Mouse (Mus musculus): ENCODE measurements at regions not wholly inside any gene's neighbourhood (a gene's known extent, or its start where the extent isn't known, plus 50 kb on each side); places are given as distances from the start of the nearest gene placed in this dataset.
"Not testable (repeated sequence)": the region's sequence is repeated elsewhere in the genome, so short reads cannot be mapped to it uniquely, and the experiment has no call there.

DNA sequence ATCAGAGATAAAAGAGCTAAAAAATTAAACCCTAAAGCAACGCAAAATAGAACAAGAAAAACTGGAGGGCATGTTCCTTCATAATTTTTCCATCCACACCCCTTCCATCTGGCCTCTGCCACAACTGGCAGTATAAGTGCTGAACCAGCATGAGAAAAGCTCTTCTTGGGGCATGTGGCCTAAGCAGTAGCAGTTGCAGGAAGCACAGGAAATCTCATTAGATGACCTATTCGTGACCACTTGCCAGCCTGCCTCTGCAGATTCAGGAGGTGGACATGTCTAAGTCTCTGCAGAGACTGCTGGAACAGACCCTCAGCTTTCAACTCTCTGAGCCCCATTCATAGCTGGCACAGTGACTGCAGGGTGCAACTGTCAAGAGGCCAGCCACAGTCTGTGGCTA lies 116.5 kb upstream of the Teddm2 start:
- DNase-seq (ENCODE audit: extremely low read depth, low read depth, low spot score): no peak

DNA sequence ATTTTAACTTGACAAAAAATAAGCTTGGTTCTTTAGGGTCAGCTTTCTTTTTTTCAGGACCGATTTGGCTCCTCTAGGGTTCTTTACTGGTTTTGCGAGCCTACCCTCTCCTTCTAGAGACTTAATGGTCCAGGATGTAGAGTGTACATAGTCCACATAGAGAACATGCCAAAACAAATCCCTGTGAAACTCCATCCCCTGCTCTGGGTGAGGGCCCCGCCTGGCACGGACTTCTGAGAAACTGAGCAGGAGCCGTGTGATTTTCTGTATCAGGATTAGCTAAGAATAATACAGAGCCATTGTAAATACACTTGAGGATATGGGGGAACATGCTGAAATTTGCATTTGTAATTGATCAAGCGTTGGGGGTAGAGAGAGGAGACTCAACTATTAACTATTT lies 118.2 kb upstream of the Teddm2 start:
- DNase-seq (ENCODE audit: extremely low read depth, low read depth, low spot score): no peak

DNA sequence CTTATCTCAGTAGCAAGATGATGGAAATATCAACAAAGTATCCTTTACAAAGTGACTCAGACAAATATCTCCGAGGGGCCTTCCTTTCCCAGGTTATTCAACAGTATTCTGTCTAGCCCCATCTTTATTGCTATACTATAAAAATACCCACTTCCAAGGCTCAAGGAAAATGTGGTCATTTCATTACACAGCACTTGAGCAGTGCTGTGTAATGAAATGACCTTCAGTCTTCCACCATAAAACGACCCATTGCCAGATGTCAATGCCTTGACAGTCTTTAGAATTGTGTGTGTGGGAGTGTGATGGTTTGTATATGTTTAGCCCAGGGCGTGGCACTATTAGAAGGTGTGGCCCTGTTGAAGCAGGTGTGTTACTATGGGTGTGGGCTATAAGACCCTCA lies 124.3 kb upstream of the Teddm2 start:
- no peak for DNase-seq (ENCODE audit: extremely low read depth, low read depth, low spot score)

DNA sequence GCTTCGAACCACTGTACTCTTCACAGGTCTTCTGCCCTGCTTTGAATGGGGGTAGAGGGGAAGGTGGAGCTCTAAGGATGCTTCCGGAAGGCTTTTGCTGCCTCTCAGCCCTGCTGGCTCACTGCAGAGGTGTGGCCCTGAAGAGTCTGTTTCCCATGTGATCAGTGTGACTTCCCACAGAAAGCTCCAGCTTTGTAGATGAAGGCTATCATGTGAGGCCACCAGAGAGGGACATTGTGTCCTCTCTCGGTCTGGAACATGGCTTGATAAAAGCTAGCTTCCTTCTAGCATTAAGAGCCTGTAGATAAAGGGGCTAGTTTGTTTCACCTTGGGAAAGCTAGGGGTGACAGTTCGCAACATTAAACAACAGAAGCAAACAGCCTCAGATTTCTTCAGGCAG lies 127.3 kb upstream of the Teddm2 start:
- DNase-seq (ENCODE audit: extremely low read depth, low read depth, low spot score): no peak

DNA sequence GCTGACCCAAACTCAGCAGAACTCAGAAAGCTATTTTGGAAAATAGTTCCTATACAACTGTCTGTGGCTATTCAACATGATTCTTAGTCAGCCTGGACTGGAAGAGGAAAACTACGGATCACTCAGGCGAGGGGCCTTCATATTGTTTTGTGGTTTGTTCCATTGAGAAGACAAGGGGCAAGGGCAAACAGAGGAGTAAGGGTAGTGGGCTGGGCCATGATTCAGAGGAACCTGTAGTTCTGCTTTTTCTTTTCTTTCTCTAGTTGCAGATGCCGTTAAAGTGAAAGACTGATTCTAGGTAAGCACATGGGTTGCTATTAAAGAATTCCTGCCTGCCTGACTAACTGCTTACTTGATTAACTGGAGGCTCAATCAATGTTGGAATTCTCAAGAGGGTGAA lies 129.8 kb upstream of the Teddm2 start:
- no peak for DNase-seq (ENCODE audit: extremely low read depth, low read depth, low spot score)

DNA sequence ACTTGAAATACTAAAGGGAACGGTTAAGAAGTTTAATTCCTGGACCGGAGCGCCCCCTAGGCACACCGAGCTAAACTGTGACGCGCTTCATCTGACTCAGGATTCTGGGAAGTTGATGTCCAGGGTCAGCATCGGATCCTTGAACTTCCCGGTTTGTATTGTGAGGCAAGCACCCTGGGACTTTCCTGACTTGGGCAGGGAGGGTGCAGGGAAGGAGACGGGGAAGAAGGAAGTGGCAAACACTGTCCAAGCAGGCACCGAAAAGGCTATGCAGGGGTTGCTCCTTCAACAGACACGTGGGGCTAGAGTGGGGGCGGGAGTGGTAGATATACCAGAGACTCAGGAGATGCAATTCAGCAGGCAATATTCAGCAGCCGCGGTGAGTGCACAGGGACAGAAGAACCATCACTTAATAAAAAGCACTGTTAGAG lies 132.7 kb upstream of the Teddm2 start:
- no peak for DNase-seq (ENCODE audit: extremely low read depth, low read depth, low spot score)

DNA sequence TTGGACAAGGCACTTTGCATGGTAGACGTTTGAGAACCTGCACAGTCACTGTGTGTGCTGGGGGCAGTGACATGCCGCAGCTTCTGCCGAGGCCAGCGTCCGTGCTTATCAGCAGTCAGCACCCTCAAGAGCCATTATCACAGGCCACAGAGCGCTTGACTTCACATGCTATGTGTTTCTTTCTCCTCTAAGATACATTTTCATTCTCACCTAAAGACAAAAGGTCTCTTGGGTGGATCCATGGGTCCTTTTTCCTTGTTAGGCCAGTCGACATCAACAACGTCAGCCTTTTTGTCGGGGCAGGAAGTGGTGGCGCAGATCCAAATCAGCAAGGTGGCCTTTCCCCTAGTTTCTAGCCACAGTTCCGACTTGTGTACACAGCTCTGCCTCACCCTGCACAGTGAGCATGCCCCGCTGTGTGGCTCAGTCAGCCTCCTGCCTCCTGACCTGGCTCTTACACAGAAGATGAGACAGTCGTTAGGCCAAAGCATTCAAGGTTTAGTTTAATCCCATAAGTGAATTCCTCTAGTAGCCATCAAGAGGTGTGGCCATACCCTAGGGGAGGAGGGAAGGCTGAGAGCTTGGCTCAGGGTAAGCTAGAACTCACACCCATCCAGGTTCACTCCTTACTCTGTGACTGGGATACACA lies 134.1 kb upstream of the Teddm2 start:
- DNase-seq (ENCODE audit: extremely low read depth, low read depth, low spot score): no peak

DNA sequence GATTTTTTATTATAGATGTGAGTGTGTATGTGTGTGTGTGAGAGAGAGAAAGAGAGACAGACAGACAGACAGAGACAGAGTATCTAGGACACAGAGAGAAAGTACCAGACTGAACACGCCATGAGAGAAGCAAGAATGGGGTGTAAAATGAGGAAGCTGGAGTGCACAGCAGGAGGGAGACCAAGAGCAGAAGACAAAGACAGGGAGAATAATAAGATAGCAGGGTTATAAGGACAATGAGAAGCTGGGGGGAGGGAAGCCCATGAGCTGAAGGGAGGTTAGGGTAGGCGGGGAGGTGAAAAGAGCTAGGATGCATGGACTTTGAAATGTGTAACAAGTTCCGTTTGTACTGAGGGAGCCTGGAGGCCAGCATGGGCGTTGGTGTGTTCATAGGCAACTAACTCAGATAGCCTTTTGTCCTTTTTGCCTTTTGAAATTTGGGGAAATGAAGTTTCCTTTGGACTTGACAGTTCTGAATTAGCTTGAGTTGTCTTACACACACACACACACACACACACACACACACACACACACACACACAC lies 136.8 kb upstream of the Teddm2 start:
- no peak for DNase-seq (ENCODE audit: extremely low read depth, low read depth, low spot score)

DNA sequence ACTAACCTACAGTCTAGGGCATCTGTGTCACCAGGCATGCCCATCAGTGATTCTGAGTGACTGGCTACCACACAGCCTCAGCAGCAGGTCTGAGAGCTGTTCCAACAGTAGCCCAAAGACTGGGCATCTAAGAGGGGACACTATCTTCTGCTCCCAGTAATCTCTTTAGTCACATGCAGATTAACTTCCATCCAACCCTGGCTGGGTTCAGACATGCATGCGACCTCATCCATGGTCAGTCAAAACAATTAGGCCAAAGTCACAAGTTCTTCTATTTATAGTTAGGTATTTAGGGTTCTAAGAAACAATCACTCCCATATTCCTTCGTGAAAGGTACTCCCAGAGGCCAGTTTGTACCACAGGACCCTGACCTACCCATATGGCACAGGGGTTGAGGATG lies 138.2 kb upstream of the Teddm2 start:
- no peak for DNase-seq (ENCODE audit: extremely low read depth, low read depth, low spot score)

DNA sequence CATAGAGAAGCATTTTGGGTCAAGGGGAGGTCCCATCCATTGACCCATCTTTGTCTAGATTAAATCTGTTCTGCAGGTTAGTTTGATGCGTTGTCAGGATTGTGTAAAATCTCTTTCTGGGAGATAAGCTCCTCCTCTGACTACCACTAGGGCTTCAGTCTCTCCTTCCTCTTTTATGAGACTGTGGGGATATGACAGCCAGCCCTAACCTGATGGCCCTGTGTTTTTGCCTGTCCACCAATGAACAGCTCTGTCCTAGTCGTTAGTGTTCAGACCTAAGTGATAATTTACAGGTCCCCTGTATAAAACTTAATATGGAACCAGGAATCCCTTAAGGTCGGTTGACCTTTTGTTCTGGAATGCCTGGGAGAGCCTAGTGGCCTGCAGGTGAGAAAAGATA lies 140.9 kb upstream of the Teddm2 start:
- no peak for DNase-seq (ENCODE audit: extremely low read depth, low read depth, low spot score)

DNA sequence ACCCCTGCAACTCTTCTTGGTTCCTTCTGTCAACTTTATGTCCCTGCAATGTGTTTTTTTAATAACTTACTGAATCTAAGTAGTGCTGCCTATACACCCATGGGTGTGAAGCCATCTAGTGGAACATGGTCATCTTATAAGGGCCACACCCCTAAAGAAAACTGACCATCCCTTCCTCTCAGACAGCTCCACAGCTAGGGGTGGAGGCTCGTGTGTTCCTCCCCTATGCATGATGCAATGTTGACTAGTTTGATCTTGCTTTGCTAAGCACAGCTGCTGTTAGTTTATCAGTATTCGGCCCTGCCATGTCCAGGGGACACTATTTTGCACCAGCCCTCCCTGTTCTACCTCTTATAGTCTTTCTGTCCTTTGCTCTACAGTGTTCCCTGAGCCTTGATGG lies 142.9 kb upstream of the Teddm2 start:
- DNase-seq (ENCODE audit: extremely low read depth, low read depth, low spot score): no peak

DNA sequence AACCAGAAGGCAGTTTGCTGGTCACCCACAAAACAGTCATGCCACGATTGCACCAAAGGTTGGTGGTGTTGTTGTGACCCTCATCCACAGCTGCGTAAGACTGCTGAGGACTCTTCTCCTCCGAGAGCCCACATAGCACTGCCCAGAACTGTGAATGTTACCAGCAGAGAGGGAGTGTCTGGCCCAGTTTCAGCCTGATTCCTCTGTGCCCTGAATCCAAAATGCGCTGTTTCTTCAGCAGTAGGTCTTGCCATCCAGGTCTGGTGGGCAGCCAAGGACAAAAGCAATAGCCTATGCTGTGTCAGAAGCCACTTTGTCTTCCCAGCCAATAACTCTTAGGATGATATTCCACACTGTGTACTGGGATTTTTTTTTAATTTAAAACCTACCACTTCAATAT lies 144.7 kb upstream of the Teddm2 start:
- DNase-seq (ENCODE audit: extremely low read depth, low read depth, low spot score): no peak

DNA sequence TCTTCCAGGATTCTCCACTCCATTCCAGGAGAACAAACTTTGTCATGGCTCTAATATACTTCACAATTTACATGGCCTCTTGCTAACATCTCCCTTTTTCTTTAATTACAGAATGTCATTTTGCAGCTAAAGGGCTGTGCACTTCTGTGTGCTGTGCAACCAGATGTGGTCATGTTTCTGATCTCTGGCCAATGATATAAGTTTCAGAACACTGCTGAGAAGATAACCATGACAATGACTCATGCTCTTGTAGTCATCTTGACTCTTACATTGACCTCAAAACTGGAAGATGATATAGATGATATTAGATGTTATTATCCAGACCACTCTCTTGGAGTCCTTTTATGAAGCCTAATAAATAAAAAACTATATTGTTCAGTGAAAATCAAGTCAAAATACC lies 145.9 kb upstream of the Teddm2 start:
- no peak for DNase-seq (ENCODE audit: extremely low read depth, low read depth, low spot score)

DNA sequence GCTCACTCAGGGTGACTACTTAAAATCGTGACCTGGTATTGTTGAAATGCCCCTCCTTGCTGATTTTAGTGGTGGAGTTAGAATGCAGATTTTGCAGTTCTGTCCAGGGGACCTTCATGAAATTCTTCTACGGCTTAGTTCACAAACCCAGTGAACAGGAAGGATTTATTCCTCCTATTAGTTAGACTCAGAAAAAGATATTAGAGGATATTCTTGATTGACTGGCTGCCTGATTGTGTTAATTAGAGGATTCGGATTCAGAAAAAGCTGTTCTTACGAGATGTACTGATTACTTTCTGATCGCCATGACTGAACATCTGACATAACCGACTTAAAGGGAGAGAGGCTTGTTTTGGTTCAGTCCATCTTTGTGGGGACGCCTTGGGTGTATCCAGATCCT lies 147.3 kb upstream of the Zfp648 start:
- no peak for DNase-seq (ENCODE audit: extremely low read depth, low read depth, low spot score)

DNA sequence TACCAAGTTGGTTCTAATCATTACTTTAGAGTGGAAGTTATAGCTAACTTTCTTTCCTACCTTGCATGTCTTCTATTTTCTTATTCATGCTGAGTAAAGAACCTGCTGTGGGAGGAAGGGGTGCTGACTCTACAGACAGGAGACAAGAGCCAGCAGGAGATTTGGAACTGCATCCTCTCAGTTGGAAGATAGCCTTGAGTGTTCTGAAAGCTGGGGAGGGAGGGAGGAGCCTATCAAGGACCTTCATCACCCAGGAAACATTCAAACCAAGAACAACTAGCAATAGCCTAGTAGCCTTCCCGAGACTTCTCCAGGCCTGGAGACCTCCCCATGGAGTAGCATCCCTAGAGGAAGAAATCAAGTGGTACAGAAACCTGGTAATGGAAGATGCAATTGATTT lies 146.1 kb upstream of the Zfp648 start:
- DNase-seq (ENCODE audit: extremely low read depth, low read depth, low spot score): no peak

DNA sequence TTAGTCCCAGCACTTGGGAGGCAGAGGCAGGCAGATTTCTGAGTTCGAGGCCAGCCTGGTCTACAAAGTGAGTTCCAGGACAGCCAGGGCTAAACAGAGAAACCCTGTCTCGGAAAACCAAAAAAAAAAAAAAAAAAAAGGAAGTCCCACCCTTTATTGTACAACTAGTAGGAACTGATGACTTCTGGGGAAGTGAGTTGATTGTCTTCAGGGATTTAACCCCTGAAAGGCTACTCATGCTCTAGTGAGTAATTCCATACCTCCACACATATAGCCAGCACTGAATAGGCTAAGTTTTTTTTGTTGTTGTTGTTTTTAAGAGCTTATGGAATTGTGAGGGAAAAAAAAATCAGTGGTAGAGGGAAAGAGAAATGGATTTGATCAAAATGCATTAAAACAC lies 139.6 kb upstream of the Zfp648 start:
- not testable (repeated sequence) for DNase-seq (ENCODE audit: extremely low read depth, low read depth, low spot score)

DNA sequence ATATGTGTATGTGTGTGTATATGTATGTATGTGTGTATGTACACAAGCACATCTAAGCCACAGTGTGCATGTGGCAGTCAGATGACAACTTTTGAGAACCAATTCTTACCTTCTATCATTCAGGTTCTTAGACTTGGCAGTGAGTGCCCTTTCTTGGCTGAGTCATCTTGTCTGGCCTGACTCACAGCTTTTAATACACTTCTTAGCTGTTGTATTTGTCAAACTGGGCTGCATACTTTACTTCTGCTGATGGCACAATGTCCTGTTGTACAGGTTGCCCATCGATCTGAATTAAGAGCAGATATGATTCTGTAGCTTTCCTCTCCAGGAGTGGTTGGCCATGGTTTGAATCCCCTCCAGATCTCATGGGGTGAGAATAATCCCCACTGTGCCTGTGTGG lies 139.1 kb upstream of the Zfp648 start:
- no peak for DNase-seq (ENCODE audit: extremely low read depth, low read depth, low spot score)

DNA sequence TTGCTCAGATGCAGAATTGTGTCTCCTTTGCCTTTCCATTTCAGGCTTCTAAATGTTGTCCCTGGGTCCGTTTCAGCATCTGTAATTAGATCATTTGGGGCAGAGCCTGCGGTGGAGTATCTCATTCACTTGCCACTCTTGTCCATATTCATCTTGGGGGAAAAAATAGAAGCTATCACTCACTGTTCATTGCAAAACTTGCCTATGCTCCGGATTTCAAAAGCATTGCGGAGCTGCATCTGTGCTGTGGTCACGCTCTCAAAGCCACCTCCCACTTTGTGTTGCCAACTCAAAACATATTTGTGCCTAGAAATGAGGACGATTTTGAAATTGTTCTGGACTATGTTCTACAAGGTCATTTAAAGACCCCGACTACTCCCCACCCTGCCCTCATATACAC lies 138.3 kb upstream of the Zfp648 start:
- DNase-seq (ENCODE audit: extremely low read depth, low read depth, low spot score): no peak

DNA sequence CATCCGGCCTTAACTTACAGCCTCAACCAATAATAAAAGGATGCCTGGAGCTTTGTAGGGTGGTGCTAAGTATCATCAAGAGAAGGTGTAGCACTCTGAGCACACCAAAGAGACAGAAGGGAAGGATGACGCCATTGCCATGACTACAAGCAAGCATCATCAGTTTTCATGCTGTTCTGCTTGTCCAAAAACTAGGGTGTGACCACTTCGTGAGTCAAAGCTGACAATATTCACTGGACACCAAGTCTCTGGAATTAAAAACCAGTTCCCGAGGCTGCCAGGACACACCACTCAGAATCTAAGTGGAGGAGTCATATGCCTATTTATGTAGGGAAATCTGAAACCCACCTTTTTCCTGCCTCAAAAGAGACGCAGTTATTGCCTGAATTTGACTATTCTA lies 136.4 kb upstream of the Zfp648 start:
- DNase-seq (ENCODE audit: extremely low read depth, low read depth, low spot score): no peak

DNA sequence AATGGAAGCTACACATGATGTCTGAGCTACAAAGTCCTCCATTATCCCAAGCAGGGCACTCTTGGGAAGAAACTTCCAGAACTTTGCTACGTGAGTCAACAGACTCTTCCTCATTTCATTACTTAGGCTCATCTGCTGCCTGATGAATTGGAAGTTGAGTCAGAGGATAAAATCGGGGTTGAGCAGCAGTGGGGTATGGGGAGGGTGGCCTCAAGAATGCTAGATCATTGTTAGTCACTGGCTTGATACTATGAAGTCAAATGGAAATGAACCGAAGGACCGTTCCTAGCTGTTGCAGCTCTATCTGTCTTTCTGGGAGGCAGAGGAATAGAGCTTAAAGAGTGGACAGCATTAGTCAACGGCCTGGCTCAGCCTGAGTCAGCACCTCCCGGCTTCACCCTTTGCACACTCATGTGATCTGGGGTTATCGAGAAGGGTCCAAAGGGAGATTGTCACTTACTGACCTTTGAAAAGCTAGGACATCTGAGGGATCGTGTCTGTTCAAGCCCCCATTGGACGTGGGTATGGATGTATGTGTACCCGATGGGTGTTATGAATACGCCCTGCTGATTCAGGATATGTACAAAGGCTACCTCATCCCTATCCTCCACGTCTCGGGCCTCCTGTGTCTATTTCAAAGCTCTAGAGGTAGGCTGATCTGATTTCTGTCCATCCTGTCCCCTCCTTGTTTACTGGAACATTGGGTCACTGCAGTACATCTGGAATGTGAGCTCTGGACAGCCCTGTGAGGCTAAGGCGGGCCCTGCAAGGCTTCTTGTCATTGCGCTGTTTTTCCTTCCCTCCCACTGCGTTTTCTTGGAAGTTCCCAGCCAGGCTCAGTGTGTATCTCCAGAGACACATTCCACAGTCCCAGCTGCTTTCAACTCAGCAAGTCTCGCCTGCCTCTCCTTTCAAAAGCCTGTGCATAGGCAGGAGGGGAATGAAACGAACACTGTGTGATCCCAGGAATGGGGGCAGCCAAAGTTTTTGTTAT lies 135.4 kb upstream of the Zfp648 start:
- no peak for DNase-seq (ENCODE audit: extremely low read depth, low read depth, low spot score)

DNA sequence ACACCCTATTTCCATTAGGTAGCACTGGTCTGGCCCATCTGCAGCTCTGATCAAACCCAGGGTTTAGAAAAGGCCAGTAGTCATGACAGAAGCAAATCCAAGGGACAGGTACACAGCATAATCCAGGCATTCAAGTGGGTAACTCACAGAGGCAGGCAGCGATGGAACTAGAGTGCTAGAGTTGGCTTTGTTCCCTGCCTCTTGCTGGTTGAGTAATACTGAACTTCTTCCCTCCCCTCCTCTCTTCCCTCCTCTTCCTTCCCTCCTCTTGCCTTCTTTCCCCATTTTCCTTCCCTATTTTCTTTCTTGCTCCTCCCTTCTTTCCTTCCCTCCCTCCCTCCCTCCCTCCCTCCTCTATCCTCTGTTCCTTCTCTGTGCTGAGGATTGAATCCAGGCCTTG lies 133.1 kb upstream of the Zfp648 start:
- no peak for DNase-seq (ENCODE audit: extremely low read depth, low read depth, low spot score)

DNA sequence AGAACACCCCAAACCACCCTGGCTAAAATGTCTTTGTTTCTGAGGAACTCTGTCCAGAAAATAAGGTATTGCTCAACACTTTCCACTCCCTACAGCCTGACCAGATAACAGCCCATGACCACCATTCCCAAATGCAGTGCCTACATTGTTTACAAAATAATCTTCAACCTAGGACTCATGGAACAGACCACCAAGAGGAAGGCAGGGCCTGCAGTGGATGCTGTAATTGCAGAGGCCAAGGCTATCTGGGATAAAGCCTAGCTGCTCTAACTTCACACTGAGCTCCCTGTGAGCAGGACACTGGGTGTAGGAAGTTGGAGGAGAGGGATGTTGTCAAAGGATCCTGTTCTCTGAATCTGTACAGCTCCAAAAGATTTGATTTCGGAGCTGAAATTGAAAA lies 126.7 kb upstream of the Zfp648 start:
- DNase-seq (ENCODE audit: extremely low read depth, low read depth, low spot score): no peak
